Mouse (Mus musculus): ENCODE measurements around the gene Ubtf. TPM values are rescaled to one million over a fixed set of nuclear protein-coding genes. Genes with fewer than 3 reads are reported as not detected.

Gene Ubtf
- total RNA-seq, 2 experiments from 2014 or later = 114 to 125 TPM

DNA sequence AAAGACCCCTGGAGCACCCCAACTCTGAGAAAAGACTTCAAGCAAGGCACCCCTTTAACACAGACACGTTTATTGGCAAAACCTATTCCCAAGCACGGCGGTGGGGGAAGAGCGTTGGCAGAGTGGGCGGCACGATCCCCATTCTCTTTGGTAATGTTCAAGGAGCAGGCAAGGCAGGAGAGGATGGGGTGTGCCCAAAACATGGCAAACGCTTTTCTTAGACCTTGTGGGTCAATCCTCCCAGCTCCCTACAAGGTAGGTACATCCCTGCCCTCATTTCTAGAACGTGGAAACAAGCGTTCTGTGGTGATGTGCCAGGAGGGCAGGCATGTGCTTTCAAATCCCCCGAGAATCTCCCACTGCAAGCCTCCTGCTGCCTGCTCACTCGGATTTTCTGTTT is 29.2 kb upstream of the Ubtf start:
- no peak for DNase-seq (ENCODE audit: low spot score in 2 of 2)
- intact Hi-C loops (cut with DNase I) = no loop called here

GRCm38 (mm10) chr11:102348101-102348585 is 28.6 kb upstream of the Ubtf start:
- intact Hi-C loops (cut with DNase I) = no loop called here
- no peak for DNase-seq (ENCODE audit: low spot score in 2 of 2)

DNA sequence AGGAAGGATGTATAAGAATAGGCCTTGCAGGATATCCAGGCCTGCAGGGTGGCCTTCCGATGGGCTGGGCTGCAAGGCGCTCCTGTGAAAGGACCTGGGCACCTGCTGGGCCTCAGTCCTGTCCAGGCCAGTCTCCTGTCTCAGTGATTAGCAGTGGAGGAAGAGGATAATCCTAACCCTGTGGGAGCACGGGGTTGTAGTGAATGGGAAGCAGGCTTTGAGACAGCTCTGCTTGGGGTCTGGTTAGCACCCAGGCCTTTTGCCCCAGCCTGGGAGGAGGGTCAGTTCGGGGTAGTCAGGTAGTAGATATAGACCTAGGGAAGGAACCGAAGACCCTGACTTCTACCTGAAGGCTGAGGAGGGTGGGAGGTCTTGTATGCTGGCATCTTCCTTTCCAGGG is 28.1 kb upstream of the Ubtf start:
- intact Hi-C loops (cut with DNase I) = no loop called here
- DNase-seq (ENCODE audit: low spot score in 2 of 2) = no peak

- intact Hi-C loops (cut with DNase I) = no loop called here
- DNase-seq (ENCODE audit: low spot score in 2 of 2) = no peak
These were observed 27.4 kb upstream of the Ubtf start for GRCm38 (mm10) chr11:102346926-102347325.

- DNase-seq (ENCODE audit: low spot score in 2 of 2) = no peak
- intact Hi-C loops (cut with DNase I) = no loop called here
These were observed 24.9 kb upstream of the Ubtf start for GRCm38 (mm10) chr11:102344458-102344857.

- DNase-seq (ENCODE audit: low spot score in 2 of 2) = no peak
- intact Hi-C loops (cut with DNase I) = no loop called here
These were observed 23.2 kb upstream of the Ubtf start for GRCm38 (mm10) chr11:102342742-102343141.

GRCm38 (mm10) chr11:102341101-102341500 is 21.6 kb upstream of the Ubtf start:
- DNase-seq (ENCODE audit: low spot score in 2 of 2) = no peak
- intact Hi-C loops (cut with DNase I) = no loop called here

GRCm38 (mm10) chr11:102339624-102340023 is 20.1 kb upstream of the Ubtf start:
- DNase-seq (ENCODE audit: low spot score in 2 of 2) = no peak
- intact Hi-C loops (cut with DNase I) = loop anchor here (5.0 kb wide), 1 partner anchor 38 kb away; no protein-coding TSS in a partner anchor

GRCm38 (mm10) chr11:102339195-102339594 is 19.7 kb upstream of the Ubtf start:
- DNase-seq (ENCODE audit: low spot score in 2 of 2) = no peak
- intact Hi-C loops (cut with DNase I) = loop anchor here (5.0 kb wide), 1 partner anchor 38 kb away; no protein-coding TSS in a partner anchor

- DNase-seq (ENCODE audit: low spot score in 2 of 2) = peak; percentile 53 to 59
- intact Hi-C loops (cut with DNase I) = loop anchor here (5.0 kb wide), 1 partner anchor 39 kb away; no protein-coding TSS in a partner anchor
These were observed 19.0 kb upstream of the Ubtf start for GRCm38 (mm10) chr11:102338561-102338960.

DNA sequence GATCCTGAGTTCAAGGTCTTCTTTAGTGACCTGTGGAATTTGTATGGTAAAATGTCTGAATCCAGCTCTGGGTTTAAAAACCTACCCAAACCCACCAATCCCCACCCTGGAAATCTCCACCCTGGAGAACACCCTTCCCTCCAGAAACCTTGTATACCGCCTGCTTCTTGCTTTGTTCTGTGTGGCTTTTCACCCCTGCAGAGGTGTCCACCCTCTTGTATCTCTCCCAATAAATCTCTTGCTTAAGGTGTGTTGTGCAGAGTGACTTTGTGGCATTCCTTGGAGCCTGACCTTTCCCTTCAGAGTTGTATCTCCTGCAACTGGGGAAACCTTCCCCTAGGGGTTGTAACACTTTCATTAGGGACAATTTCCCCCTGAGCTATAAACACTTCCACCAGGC is 18.4 kb upstream of the Ubtf start:
- no peak for DNase-seq (ENCODE audit: low spot score in 2 of 2)
- intact Hi-C loops (cut with DNase I) = loop anchor here (5.0 kb wide), 1 partner anchor 39 kb away; no protein-coding TSS in a partner anchor

DNA sequence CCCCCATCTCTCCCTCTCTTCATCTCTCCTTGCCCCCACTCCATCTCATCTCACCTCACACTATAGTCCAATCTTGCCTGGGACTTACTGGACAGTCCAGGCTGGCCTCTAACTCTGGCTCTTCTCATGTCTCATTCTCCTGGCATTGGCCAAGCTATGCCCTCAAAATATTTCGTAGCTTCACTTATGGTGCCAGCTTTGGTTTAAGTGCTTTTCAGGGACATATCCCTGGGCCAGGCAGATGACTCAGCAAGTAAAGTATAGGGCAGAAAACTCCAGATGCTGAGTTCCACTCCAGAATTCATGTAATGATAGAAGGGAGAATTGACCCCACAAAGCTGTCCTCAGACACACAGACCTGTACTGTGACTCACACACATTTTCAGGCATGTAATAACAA is 16.6 kb upstream of the Ubtf start:
- no peak for DNase-seq (ENCODE audit: low spot score in 2 of 2)
- intact Hi-C loops (cut with DNase I) = loop anchor here (5.0 kb wide), 1 partner anchor 41 kb away; no protein-coding TSS in a partner anchor

GRCm38 (mm10) chr11:102334973-102335700 is 15.6 kb upstream of the Ubtf start:
- DNase-seq (ENCODE audit: low spot score in 2 of 2) = no peak
- intact Hi-C loops (cut with DNase I) = loop anchor here (5.0 kb wide), 1 partner anchor 42 kb away; no protein-coding TSS in a partner anchor

GRCm38 (mm10) chr11:102334010-102334409 is 14.5 kb upstream of the Ubtf start:
- intact Hi-C loops (cut with DNase I) = no loop called here
- DNase-seq (ENCODE audit: low spot score in 2 of 2) = no peak

GRCm38 (mm10) chr11:102333061-102333460 is 13.5 kb upstream of the Ubtf start:
- no peak for DNase-seq (ENCODE audit: low spot score in 2 of 2)
- intact Hi-C loops (cut with DNase I) = no loop called here

DNA sequence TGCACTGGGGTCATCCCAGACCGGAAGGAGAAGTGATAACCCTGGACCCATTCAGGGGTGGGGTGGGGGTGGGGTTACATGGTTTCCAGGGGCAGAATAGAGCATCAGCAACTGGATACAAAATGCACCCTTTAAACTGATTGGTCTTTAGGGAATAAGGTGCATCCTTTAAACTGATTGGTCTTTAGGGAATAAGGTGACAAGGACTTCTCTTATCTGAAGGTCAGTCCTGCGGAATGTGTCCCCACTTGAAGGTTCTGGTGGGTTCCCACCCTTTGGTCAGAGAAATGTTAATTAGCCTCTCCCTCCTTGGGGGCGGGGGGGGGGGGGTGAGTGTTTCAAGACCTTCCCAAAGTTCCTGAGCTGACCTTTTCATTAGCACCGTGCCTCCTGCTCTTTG is 12.3 kb upstream of the Ubtf start:
- no peak for DNase-seq (ENCODE audit: low spot score in 2 of 2)
- intact Hi-C loops (cut with DNase I) = no loop called here

DNA sequence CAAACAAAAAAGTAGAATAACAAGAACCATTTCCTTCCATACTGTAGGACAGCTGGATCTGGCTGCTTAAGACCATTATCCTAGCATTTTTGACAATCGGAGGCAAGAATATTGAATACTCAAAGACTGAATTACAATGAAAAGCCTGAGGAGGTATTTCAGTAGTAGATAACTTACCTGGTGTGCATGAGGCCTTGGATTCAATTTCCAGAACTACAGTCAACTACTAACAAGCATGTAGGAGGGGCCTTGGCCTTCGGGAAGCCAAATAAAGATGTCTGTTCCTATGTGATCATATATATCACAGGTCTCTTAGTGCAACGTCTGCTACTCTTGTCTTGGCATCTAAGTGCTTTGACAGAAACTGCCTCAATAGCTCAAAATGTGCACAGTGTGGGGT is 10.5 kb upstream of the Ubtf start:
- intact Hi-C loops (cut with DNase I) = no loop called here
- no peak for DNase-seq (ENCODE audit: low spot score in 2 of 2)

GRCm38 (mm10) chr11:102329518-102329917 is 10.0 kb upstream of the Ubtf start:
- intact Hi-C loops (cut with DNase I) = no loop called here

DNA sequence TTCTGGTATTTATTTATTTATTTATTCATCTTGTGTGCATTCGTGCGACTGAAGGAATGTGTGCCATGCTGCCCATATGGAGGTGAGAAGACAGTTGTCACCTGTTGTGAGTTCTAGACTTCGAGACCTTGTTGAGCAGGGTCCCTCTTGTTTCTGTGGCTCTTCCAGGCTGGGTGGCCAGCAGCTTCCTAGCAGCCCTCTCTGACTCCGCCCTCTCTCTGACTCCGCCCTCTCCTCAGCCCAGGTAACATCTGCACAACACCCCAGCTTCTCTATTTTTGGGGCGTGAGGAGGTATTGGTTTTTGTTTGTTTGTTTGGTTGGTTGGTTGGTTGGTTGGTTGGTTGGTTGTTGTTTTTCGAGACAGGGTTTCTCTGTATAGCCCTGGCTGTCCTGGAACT is 8.3 kb upstream of the Ubtf start:
- intact Hi-C loops (cut with DNase I) = no loop called here
- DNase-seq (ENCODE audit: low spot score in 2 of 2) = no peak

More at GRCm38 (mm10) chr11:102329518-102329917, 10.0 kb upstream of the Ubtf start:
- no peak for DNase-seq (ENCODE audit: low spot score in 2 of 2)

DNA sequence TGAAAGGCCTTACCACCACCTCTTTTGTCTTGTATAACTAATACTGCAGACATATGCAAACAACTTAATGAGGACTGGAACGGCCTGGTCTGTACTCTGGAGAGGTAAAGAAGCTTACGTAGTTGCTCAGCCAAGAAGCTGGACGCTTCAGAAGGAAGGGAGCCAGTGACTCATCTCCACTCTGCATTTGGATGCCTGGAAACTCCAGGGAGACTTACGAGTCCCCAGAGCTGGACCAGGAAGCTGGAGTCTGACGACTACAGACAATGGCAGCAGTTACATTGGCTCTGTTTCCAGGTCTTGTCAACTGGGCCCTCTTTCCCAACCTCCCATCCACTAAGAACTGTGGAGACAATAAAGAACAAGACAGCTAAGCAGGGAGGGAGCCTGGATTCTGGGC is 7.7 kb upstream of the Ubtf start:
- DNase-seq (ENCODE audit: low spot score in 2 of 2) = no peak
- intact Hi-C loops (cut with DNase I) = no loop called here

- DNase-seq (ENCODE audit: low spot score in 2 of 2) = no peak
- intact Hi-C loops (cut with DNase I) = no loop called here
These were observed 4.0 kb upstream of the Ubtf start for GRCm38 (mm10) chr11:102323516-102323915.

Measured in left cerebral cortex, postnatal 36 days (tissue).